Mouse (Mus musculus): Measurements from ENCODE around the gene Ifna5.

The Ifna5 gene

GRCm38 (mm10) chr4:88864599-88864998, 29.3 kb downstream of the Ifna5 start:
- no peak for DNase-seq (ENCODE audit: low spot score)

- no peak for DNase-seq (ENCODE audit: low spot score)
Observed at GRCm38 (mm10) chr4:88865011-88865569, 29.8 kb downstream of the Ifna5 start.

- DNase-seq (ENCODE audit: low spot score) = peak; percentile 90
Observed at GRCm38 (mm10) chr4:88867366-88867925, 32.1 kb downstream of the Ifna5 start.

- DNase-seq (ENCODE audit: low spot score) = peak; percentile 62
Observed at GRCm38 (mm10) chr4:88867926-88868911, 32.9 kb downstream of the Ifna5 start.

GRCm38 (mm10) chr4:88872691-88873090, 37.4 kb downstream of the Ifna5 start:
- DNase-seq (ENCODE audit: low spot score) = peak; percentile 85

- DNase-seq (ENCODE audit: low spot score) = no peak
Observed at GRCm38 (mm10) chr4:88875435-88876095, 40.2 kb downstream of the Ifna5 start.

- no peak for DNase-seq (ENCODE audit: low spot score)
Observed at GRCm38 (mm10) chr4:88876520-88876919, 41.2 kb downstream of the Ifna5 start.

GRCm38 (mm10) chr4:88878246-88878645, 42.9 kb downstream of the Ifna5 start:
- no peak for DNase-seq (ENCODE audit: low spot score)

- DNase-seq (ENCODE audit: low spot score) = no peak
Observed at GRCm38 (mm10) chr4:88878772-88879171, 43.4 kb downstream of the Ifna5 start.

- no peak for DNase-seq (ENCODE audit: low spot score)
Observed at GRCm38 (mm10) chr4:88880101-88880500, 44.8 kb downstream of the Ifna5 start, which contains the start of gene Ifne. Ifne (minus strand) TSS chr4:88880201.

Measured in retina, embryonic 14.5 days (tissue).